Mouse (Mus musculus): ENCODE data around the gene Tdrd3. TPM values are rescaled to one million over a fixed set of nuclear protein-coding genes. Genes with fewer than 3 reads are reported as not detected.
A peak's percentile ranks its signal among the peaks of the same experiment; 100 is the strongest.

Gene Tdrd3
- polyA plus RNA-seq, 1 experiment from 2014 or later = 36.7 TPM

DNA sequence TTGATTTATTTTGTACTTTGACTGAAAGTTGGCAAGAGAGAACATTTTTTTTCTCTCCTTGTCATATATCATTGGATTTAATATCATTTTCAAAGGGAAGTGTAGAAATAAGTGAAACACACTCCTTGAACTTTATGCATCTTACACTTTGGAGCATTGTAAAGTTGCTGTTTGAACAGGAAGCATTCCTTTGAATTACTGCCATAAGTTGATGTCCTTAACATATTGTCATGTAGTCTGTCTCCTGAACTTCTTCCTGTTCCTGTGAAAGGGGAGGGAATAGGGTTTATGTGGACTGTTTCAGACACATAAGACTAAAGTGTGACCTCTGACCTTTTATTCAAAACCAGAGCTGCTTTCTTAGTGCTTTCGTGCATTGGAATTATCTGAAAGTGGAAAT lies 55.1 kb downstream of the Tdrd3 start:
- peaks cover 22% of the 10 kb centered on the region for H3K36me3 ChIP-seq (ENCODE audit: insufficient read depth)
- no peaks in the 10 kb centered on the region for H3K27me3 ChIP-seq (ENCODE audit: insufficient read depth, low read length)
- H3K4me3 ChIP-seq (ENCODE audit: low read depth, low read length) = no peak overlapping the region
- H3K9me3 ChIP-seq (ENCODE audit: low read depth, low read length) = no peaks in the 10 kb centered on the region
- H3K4me1 ChIP-seq (ENCODE audit: insufficient read depth) = no peaks in the 10 kb centered on the region
- H3K4me2 ChIP-seq = no peak overlapping the region
- no peak for TF ChIP-seq CTCF (IDR thresholded peaks at IDR 0.05; ENCODE audit: low read depth)
- ATAC-seq (ENCODE audit: insufficient read depth) = no peak
- no peak overlapping the region for H3K9ac ChIP-seq
- no peak for DNase-seq
- WGBS = 62% methylated on average over 1 of the region's 1 CpGs
- no peak overlapping the region for H3K27ac ChIP-seq (ENCODE audit: low read depth)

DNA sequence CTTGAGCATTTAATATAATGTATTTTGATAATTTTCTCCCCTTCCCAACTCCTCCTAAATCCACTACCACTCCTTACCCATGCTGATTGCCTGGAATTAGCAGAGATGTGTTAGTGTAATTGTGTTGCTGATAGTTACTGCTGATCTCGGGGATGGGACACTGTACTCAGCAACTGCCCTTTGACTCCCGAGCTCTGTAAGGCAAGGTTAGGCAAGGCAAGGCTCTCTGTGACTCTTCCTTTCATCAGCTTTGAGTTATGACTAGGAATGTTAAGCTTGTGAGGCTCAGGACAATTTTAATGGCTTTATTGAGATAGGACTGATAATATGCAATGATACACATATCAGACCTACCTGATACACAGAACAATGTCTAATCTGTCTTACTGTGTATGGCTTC lies 56.3 kb downstream of the Tdrd3 start:
- no peak for DNase-seq
- ATAC-seq (ENCODE audit: insufficient read depth) = no peak
- Histone ChIP-seq H3K9me3 (ENCODE audit: low read depth, low read length) (no peaks in the 10 kb centered on the region), H3K4me1 (ENCODE audit: insufficient read depth) (no peaks in the 10 kb centered on the region), H3K27me3 (ENCODE audit: insufficient read depth, low read length) (no peaks in the 10 kb centered on the region), H3K27ac (ENCODE audit: low read depth) (no peak overlapping the region), H3K4me2 (no peak overlapping the region), H3K9ac (no peak overlapping the region), H3K4me3 (ENCODE audit: low read depth, low read length) (no peak overlapping the region), H3K36me3 (ENCODE audit: insufficient read depth) (peaks cover 22% of the 10 kb centered on the region)
- WGBS = 70% methylated on average over 2 of the region's 2 CpGs
- no peak for TF ChIP-seq CTCF (IDR thresholded peaks at IDR 0.05; ENCODE audit: low read depth)

DNA sequence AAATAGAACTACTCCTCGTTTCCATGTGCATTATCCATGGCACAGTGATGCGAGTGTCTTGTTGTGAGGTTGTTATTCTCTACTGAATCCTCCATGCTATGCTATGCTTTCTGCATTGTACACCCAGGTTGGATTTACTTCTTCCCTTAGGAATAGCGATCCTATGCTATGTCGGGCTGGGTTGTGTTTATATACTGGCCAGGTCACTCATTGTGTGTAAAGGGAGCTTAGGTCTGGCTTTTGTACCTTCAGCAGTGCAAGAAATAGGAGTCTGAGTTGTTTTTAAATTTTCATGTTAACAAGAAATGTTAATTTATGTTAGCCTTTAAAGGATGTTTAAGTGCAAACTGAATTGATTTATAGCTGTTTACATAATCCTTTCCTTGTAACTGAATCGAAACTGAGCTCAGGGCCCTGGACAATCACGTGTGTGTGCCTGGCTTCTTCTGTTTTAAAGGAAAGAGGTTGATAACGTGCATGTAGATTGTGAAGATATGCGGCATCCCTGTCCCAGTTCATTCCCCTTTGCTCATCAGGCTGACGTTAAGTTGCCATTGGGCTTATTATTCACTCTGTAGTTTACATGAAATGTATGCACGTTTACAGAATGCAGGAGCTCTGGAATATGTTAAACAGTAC lies 59.4 kb downstream of the Tdrd3 start:
- 47% methylated on average over 10 of the region's 10 CpGs for WGBS
- TF ChIP-seq CTCF (IDR thresholded peaks at IDR 0.05; ENCODE audit: low read depth) = no peak
- Histone ChIP-seq H3K27ac (ENCODE audit: low read depth) (no peak overlapping the region), H3K4me3 (ENCODE audit: low read depth, low read length) (no peak overlapping the region), H3K36me3 (ENCODE audit: insufficient read depth) (peaks cover 33% of the 10 kb centered on the region), H3K4me1 (ENCODE audit: insufficient read depth) (no peaks in the 10 kb centered on the region), H3K4me2 (no peak overlapping the region), H3K9ac (no peak overlapping the region), H3K27me3 (ENCODE audit: insufficient read depth, low read length) (no peaks in the 10 kb centered on the region), H3K9me3 (ENCODE audit: low read depth, low read length) (no peaks in the 10 kb centered on the region)
- DNase-seq (peak; percentile 35), ATAC-seq (ENCODE audit: insufficient read depth) (peak; percentile 47; the same call in 1 of the 2 replicates)

DNA sequence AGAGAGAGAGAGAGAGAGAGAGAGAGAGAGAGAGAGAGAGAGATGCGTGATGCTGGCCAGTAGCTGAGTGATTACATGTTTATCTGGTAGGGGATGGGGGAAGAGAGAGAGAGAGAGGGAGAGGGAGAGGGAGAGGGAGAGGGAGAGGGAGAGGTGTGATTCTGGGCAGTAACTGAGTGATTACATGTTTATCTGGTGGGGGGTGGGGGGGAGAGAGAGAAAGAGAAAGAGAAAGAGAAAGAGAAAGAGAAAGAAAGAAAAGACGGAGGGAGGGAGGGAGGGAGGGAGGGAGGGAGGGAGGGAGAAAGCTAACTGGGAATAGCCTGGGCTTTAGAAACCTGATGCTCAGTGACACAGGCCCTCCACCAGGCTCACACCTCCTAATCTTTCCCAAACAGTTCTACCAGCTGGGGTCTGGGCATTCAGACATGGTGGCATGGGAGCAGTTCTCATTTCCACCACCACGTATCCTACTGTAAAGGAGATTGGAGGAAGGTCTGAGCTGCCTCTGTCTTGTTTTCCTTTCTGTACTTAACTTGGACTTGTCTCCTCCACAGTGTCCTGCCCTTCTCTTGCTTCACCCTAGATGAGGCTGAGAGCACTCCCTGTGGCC lies 62.0 kb downstream of the Tdrd3 start:
- peak; percentile 12; the same call in 1 of the 2 replicates for TF ChIP-seq CTCF (IDR thresholded peaks at IDR 0.05; ENCODE audit: low read depth)
- Histone ChIP-seq H3K4me2 (no peak overlapping the region), H3K27me3 (ENCODE audit: insufficient read depth, low read length) (no peaks in the 10 kb centered on the region), H3K4me3 (ENCODE audit: low read depth, low read length) (no peak overlapping the region), H3K9me3 (ENCODE audit: low read depth, low read length) (no peaks in the 10 kb centered on the region), H3K4me1 (ENCODE audit: insufficient read depth) (no peaks in the 10 kb centered on the region), H3K36me3 (ENCODE audit: insufficient read depth) (peaks cover 28% of the 10 kb centered on the region), H3K9ac (no peak overlapping the region), H3K27ac (ENCODE audit: low read depth) (no peak overlapping the region)
- peak; percentile 60; the same call in 1 of the 2 replicates for ATAC-seq (ENCODE audit: insufficient read depth)
- DNase-seq = no peak
- 50% methylated on average over 3 of the region's 3 CpGs for WGBS

- ATAC-seq (ENCODE audit: insufficient read depth) (no peak), DNase-seq (no peak)
- 79% methylated on average over 3 of the region's 3 CpGs for WGBS
- Histone ChIP-seq H3K9ac (no peak overlapping the region), H3K4me1 (ENCODE audit: insufficient read depth) (no peaks in the 10 kb centered on the region), H3K36me3 (ENCODE audit: insufficient read depth) (peaks cover 21% of the 10 kb centered on the region), H3K9me3 (ENCODE audit: low read depth, low read length) (no peaks in the 10 kb centered on the region), H3K4me3 (ENCODE audit: low read depth, low read length) (no peak overlapping the region), H3K27me3 (ENCODE audit: insufficient read depth, low read length) (no peaks in the 10 kb centered on the region), H3K4me2 (no peak overlapping the region), H3K27ac (ENCODE audit: low read depth) (no peak overlapping the region)
- no peak for TF ChIP-seq CTCF (IDR thresholded peaks at IDR 0.05; ENCODE audit: low read depth)
Measured at GRCm38 (mm10) chr14:87485888-87486287, 69.4 kb downstream of the Tdrd3 start.

- no peaks in the 10 kb centered on the region for H3K27me3 ChIP-seq (ENCODE audit: insufficient read depth, low read length)
Measured at GRCm38 (mm10) chr14:87497955-87498594, 81.6 kb downstream of the Tdrd3 start.

DNA sequence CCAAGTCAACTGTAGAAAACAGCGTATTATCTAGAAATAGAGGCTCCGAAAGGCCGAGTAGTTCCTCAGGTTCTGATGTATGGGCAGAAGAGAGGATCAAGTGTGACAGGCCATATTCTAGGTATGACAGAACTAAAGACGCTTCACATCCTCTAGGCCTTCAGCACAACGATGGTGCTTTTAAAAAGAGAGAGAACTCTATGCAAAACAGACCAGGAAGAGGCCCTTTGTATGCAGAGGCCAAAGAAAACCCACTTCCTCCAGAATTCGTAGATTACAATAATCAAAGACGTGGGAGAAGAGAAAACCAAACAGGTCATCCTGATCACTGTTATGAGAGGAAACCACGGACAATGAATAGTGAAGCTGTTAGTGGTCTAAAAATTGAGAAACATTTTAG lies 89.5 kb downstream of the Tdrd3 start:
- ATAC-seq (ENCODE audit: insufficient read depth) = no peak
- no peak overlapping the region for H3K9ac ChIP-seq
- H3K27ac ChIP-seq (ENCODE audit: low read depth) = no peak overlapping the region
- DNase-seq = peak; percentile 5
- H3K4me2 ChIP-seq = no peak overlapping the region
- WGBS = 68% methylated on average over 8 of the region's 8 CpGs
- H3K9me3 ChIP-seq (ENCODE audit: low read depth, low read length) = no peaks in the 10 kb centered on the region
- H3K4me1 ChIP-seq (ENCODE audit: insufficient read depth) = no peaks in the 10 kb centered on the region
- no peak overlapping the region for H3K4me3 ChIP-seq (ENCODE audit: low read depth, low read length)
- H3K27me3 ChIP-seq (ENCODE audit: insufficient read depth, low read length) = no peaks in the 10 kb centered on the region
- TF ChIP-seq CTCF (IDR thresholded peaks at IDR 0.05; ENCODE audit: low read depth) = no peak
- peaks cover 20% of the 10 kb centered on the region for H3K36me3 ChIP-seq (ENCODE audit: insufficient read depth)

More at GRCm38 (mm10) chr14:87497955-87498594, 81.6 kb downstream of the Tdrd3 start:
- Histone ChIP-seq H3K4me1 (ENCODE audit: insufficient read depth) (no peaks in the 10 kb centered on the region), H3K27ac (ENCODE audit: low read depth) (no peak overlapping the region), H3K9me3 (ENCODE audit: low read depth, low read length) (no peaks in the 10 kb centered on the region), H3K4me2 (no peak overlapping the region), H3K9ac (no peak overlapping the region), H3K4me3 (ENCODE audit: low read depth, low read length) (no peak overlapping the region), H3K36me3 (ENCODE audit: insufficient read depth) (no peaks in the 10 kb centered on the region)
- WGBS = 93% methylated on average over 11 of the region's 11 CpGs
- DNase-seq (no peak), ATAC-seq (ENCODE audit: insufficient read depth) (no peak)
- TF ChIP-seq CTCF (IDR thresholded peaks at IDR 0.05; ENCODE audit: low read depth) = no peak
